In the genomic region with DNA sequence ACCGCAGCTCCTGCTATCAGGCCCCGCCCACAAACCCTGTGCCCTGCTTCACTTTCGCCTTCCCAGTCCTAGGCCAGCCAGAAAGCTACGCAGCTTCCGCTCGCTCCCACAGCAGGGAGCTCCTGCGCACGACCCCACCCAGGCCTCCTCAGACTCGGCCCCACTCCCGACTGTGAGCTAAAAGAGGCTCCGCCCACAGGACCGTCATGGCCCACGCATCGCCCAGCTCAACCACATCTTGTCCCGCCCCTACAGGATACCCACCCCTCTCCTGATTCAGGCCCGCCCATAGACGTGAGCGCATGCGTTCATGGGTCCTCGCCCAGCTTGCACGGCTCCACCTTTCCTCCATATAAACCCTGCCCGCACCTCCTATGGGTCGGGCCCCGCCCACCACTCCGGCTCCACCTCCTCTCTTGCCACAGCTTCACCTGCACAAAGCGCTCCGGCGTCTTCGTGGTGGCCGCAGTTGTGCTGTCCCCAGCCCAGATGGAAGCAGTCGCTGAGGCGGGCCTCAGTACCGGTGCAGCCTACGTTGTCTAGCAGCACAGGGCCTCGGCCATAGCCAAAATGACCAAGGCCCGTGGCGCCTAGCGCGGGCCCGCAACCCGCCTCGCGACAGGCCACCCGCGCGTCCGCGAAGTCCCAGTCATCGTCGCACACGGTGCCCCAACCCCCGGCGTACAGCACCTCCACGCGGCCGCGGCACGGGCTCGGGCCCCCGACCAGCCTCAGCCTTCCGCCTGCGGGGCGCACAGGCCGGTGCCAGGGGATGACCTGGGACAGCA, we compare ENCODE assay signal across 8 mouse cellular contexts. TPM values are rescaled to one million over a fixed set of nuclear protein-coding genes. Genes with fewer than 3 reads are reported as not detected.
A peak's percentile ranks its signal among the peaks of the same experiment; 100 is the strongest.
DNase-seq lines count a peak whose midpoint lies in the region; ATAC-seq and TF ChIP-seq lines count a peak whose summit lies in the region.

No protein-coding gene starts in this region.

- peak; percentile 100 for DNase-seq in 3134 (ENCODE audit: extremely low read depth, insufficient read length, low spot score)
- peak; percentile 98 to 99 for DNase-seq in adrenal gland, postnatal 36 days
- DNase-seq in heart, adult 18-20 months, result peak; percentile 97 to 100
- peak; percentile 99 for DNase-seq in kidney, adult 2 months
- DNase-seq in spleen, adult 2 months (ENCODE audit: low read depth in 1 of 2, low spot score in 2 of 2), result peak; percentile 99 to 100

- TF ChIP-seq CTCF in kidney, adult 2 months (conservative IDR thresholded peaks at IDR 0.05; ENCODE audit: insufficient read depth, insufficient read length, low read depth, low read length), result no peak
- peak; percentile 17; the same call in 1 of the 2 replicates for TF ChIP-seq CTCF in spleen, adult 2 months (IDR thresholded peaks at IDR 0.05; ENCODE audit: extremely low read depth, insufficient read depth, insufficient read length, insufficient replicate concordance)

- peak overlapping the region; percentile 68 for H3K4me3 ChIP-seq in embryonic facial prominence, embryonic 13.5 days
- H3K4me3 ChIP-seq in kidney, adult 2 months (ENCODE audit: insufficient read depth, low read depth, low read length), result peak overlapping the region; percentile 68
- H3K4me3 ChIP-seq in limb, embryonic 12.5 days (replicated peaks), result peak overlapping the region; percentile 58
- peak overlapping the region; percentile 56 for H3K4me3 ChIP-seq in midbrain, embryonic 15.5 days
- peak overlapping the region; percentile 64 for H3K4me3 ChIP-seq in spleen, adult 2 months (ENCODE audit: extremely low read depth, insufficient read depth, insufficient read length)

- H3K27ac ChIP-seq in embryonic facial prominence, embryonic 13.5 days, result peak overlapping the region; percentile 96
- H3K27ac ChIP-seq in kidney, adult 2 months (ENCODE audit: insufficient read depth, low read depth, low read length), result peak overlapping the region; percentile 87
- H3K27ac ChIP-seq in limb, embryonic 12.5 days, result peak overlapping the region; percentile 97
- peak overlapping the region; percentile 97 for H3K27ac ChIP-seq in midbrain, embryonic 15.5 days
- peak overlapping the region; percentile 94 for H3K27ac ChIP-seq in spleen, adult 2 months (ENCODE audit: insufficient read depth, low read length)

- H3K4me2 ChIP-seq in embryonic facial prominence, embryonic 13.5 days, result peak overlapping the region; percentile 91
- peak overlapping the region; percentile 94 for H3K4me2 ChIP-seq in limb, embryonic 12.5 days
- peak overlapping the region; percentile 80 for H3K4me2 ChIP-seq in midbrain, embryonic 15.5 days

- peak; percentile 94 for ATAC-seq in embryonic facial prominence, embryonic 13.5 days (ENCODE audit: insufficient number of reproducible peaks, insufficient read depth, low FRiP score, low TSS enrichment, low read depth)
- peak; percentile 98 for ATAC-seq in limb, embryonic 12.5 days (ENCODE audit: insufficient number of reproducible peaks, insufficient read depth, low FRiP score, low TSS enrichment, low read depth)
- peak; percentile 97 for ATAC-seq in midbrain, embryonic 15.5 days (replicated peaks)

- H3K27me3 ChIP-seq in embryonic facial prominence, embryonic 13.5 days, result peaks cover 13% of the 10 kb centered on the region; the same call in 1 of the 2 replicates
- H3K27me3 ChIP-seq in kidney, adult 2 months (replicated peaks; ENCODE audit: control insufficient read depth, insufficient read depth, low read length), result no peaks in the 10 kb centered on the region
- H3K27me3 ChIP-seq in limb, embryonic 12.5 days, result peaks cover 9% of the 10 kb centered on the region; the same call in 1 of the 2 replicates
- no peaks in the 10 kb centered on the region for H3K27me3 ChIP-seq in midbrain, embryonic 15.5 days (replicated peaks)
- no peaks in the 10 kb centered on the region for H3K27me3 ChIP-seq in spleen, adult 2 months (ENCODE audit: control insufficient read depth, insufficient read depth, low read length)

- H3K36me3 ChIP-seq in embryonic facial prominence, embryonic 13.5 days, result no peaks in the 10 kb centered on the region
- no peaks in the 10 kb centered on the region for H3K36me3 ChIP-seq in kidney, adult 2 months (ENCODE audit: control insufficient read depth, insufficient read depth, low read length)
- no peaks in the 10 kb centered on the region for H3K36me3 ChIP-seq in limb, embryonic 12.5 days
- H3K36me3 ChIP-seq in midbrain, embryonic 15.5 days (replicated peaks), result no peaks in the 10 kb centered on the region
- no peaks in the 10 kb centered on the region for H3K36me3 ChIP-seq in spleen, adult 2 months (ENCODE audit: control insufficient read depth, insufficient read depth, low read length)

- TF ChIP-seq POLR2A in kidney, adult 2 months (IDR thresholded peaks at IDR 0.05; ENCODE audit: low read depth, low read length), result peak; percentile 43
- peak; percentile 83; the same call in 1 of the 2 replicates for TF ChIP-seq POLR2A in spleen, adult 2 months (IDR thresholded peaks at IDR 0.05; ENCODE audit: low read depth, low read length)

- under 1% methylated on average over 64 of the region's 64 CpGs for WGBS in embryonic facial prominence, embryonic 13.5 days
- WGBS in kidney, adult 2 months, result under 1% methylated on average over 64 of the region's 64 CpGs
- under 1% methylated on average over 63 of the region's 64 CpGs for WGBS in limb, embryonic 12.5 days
- WGBS in midbrain, embryonic 15.5 days, result under 1% methylated on average over 60 of the region's 64 CpGs
- under 1% methylated on average over 62 of the region's 64 CpGs for WGBS in spleen, adult 2 months

- peak overlapping the region; percentile 94 for H3K9ac ChIP-seq in embryonic facial prominence, embryonic 13.5 days
- H3K9ac ChIP-seq in limb, embryonic 12.5 days (replicated peaks), result peak overlapping the region; percentile 86
- peak overlapping the region; percentile 82 for H3K9ac ChIP-seq in midbrain, embryonic 15.5 days

- H3K9me3 ChIP-seq in embryonic facial prominence, embryonic 13.5 days, result no peaks in the 10 kb centered on the region
- no peaks in the 10 kb centered on the region for H3K9me3 ChIP-seq in limb, embryonic 12.5 days
- no peaks in the 10 kb centered on the region for H3K9me3 ChIP-seq in midbrain, embryonic 15.5 days

- peaks cover 23% of the 10 kb centered on the region for H3K4me1 ChIP-seq in embryonic facial prominence, embryonic 13.5 days
- peaks cover 13% of the 10 kb centered on the region; the same call in 1 of the 2 replicates for H3K4me1 ChIP-seq in kidney, adult 2 months (ENCODE audit: control insufficient read depth, insufficient read depth, low read length)
- H3K4me1 ChIP-seq in limb, embryonic 12.5 days (replicated peaks), result peaks cover 20% of the 10 kb centered on the region
- H3K4me1 ChIP-seq in midbrain, embryonic 15.5 days, result peaks cover 19% of the 10 kb centered on the region; the same call in 1 of the 2 replicates
- H3K4me1 ChIP-seq in spleen, adult 2 months (ENCODE audit: control insufficient read depth, insufficient read depth, insufficient read length), result peaks cover 11% of the 10 kb centered on the region

RNA-seq across cellular contexts. Expression of gene Ssc4d, which starts 11.6 kb away (rescaled TPM):
- total RNA-seq in adrenal gland, postnatal 36 days (2021), result 1 to 10 TPM; 2.3 to 3.3 TPM
- 3.9 TPM in 2 replicates for polyA plus RNA-seq in embryonic facial prominence, embryonic 13.5 days (2015; fragmentation: Nextera tagmentation; extraction: Ambion mirVana)
- under 1 TPM; 0.21 to 0.40 TPM for total RNA-seq in heart, adult 18-20 months (2021)
- polyA plus RNA-seq in kidney, adult 2 months (2012; rRNA removed), result 4.3 and 5.0 TPM in 2 replicates
- 4.8 and 5.6 TPM in 2 replicates for polyA plus RNA-seq in limb, embryonic 12.5 days (2016; fragmentation: Nextera tagmentation; extraction: Ambion mirVana)
- 1.4 and 2.2 TPM in 2 replicates for polyA plus RNA-seq in midbrain, embryonic 15.5 days (2015; fragmentation: Nextera tagmentation; extraction: Ambion mirVana)
- polyA plus RNA-seq in spleen, adult 2 months (2012; rRNA removed), result 2.0 and 2.4 TPM in 2 replicates

RNA-seq across cellular contexts. Expression of gene Zp3, which starts 17.2 kb away (rescaled TPM):
- not detected for total RNA-seq in adrenal gland, postnatal 36 days (2021)
- not detected in 2 replicates for polyA plus RNA-seq in embryonic facial prominence, embryonic 13.5 days (2015; fragmentation: Nextera tagmentation; extraction: Ambion mirVana)
- total RNA-seq in heart, adult 18-20 months (2021), result not detected
- 0.08 TPM in 1 of 2 replicates, not detected in the other for polyA plus RNA-seq in kidney, adult 2 months (2012; rRNA removed)
- not detected in 2 replicates for polyA plus RNA-seq in limb, embryonic 12.5 days (2016; fragmentation: Nextera tagmentation; extraction: Ambion mirVana)
- 0.17 and 0.21 TPM in 2 replicates for polyA plus RNA-seq in midbrain, embryonic 15.5 days (2015; fragmentation: Nextera tagmentation; extraction: Ambion mirVana)
- not detected in 2 replicates for polyA plus RNA-seq in spleen, adult 2 months (2012; rRNA removed)

RNA-seq across cellular contexts. Expression of gene Ywhag, which starts 28.3 kb away (rescaled TPM):
- total RNA-seq in adrenal gland, postnatal 36 days (2021), result 100 to 1,000 TPM; 499 to 690 TPM
- 164 and 178 TPM in 2 replicates for polyA plus RNA-seq in embryonic facial prominence, embryonic 13.5 days (2015; fragmentation: Nextera tagmentation; extraction: Ambion mirVana)
- 100 to 1,000 TPM; 285 to 287 TPM for total RNA-seq in heart, adult 18-20 months (2021)
- polyA plus RNA-seq in kidney, adult 2 months (2012; rRNA removed), result 47.9 and 57.1 TPM in 2 replicates
- 180 and 182 TPM in 2 replicates for polyA plus RNA-seq in limb, embryonic 12.5 days (2016; fragmentation: Nextera tagmentation; extraction: Ambion mirVana)
- 845 and 866 TPM in 2 replicates for polyA plus RNA-seq in midbrain, embryonic 15.5 days (2015; fragmentation: Nextera tagmentation; extraction: Ambion mirVana)
- 40.9 and 50.0 TPM in 2 replicates for polyA plus RNA-seq in spleen, adult 2 months (2012; rRNA removed)

RNA-seq across cellular contexts. Expression of gene Dtx2, which starts 31.9 kb away (rescaled TPM):
- 10 to 100 TPM; 13.3 to 17.1 TPM for total RNA-seq in adrenal gland, postnatal 36 days (2021)
- 31.0 and 34.8 TPM in 2 replicates for polyA plus RNA-seq in embryonic facial prominence, embryonic 13.5 days (2015; fragmentation: Nextera tagmentation; extraction: Ambion mirVana)
- total RNA-seq in heart, adult 18-20 months (2021), result 1 to 10 TPM; 6.5 to 8.1 TPM
- 16.3 and 16.7 TPM in 2 replicates for polyA plus RNA-seq in kidney, adult 2 months (2012; rRNA removed)
- 39.2 and 40.4 TPM in 2 replicates for polyA plus RNA-seq in limb, embryonic 12.5 days (2016; fragmentation: Nextera tagmentation; extraction: Ambion mirVana)
- 26.8 and 27.5 TPM in 2 replicates for polyA plus RNA-seq in midbrain, embryonic 15.5 days (2015; fragmentation: Nextera tagmentation; extraction: Ambion mirVana)
- polyA plus RNA-seq in spleen, adult 2 months (2012; rRNA removed), result 25.6 and 32.8 TPM in 2 replicates

Comparison
In these comparisons a context has a peak if more than half of its experiments do, and no peak if none do; other contexts are left out.
1. Peak in every context shown above with its lines: DNase-seq, ATAC-seq, H3K4me3 ChIP-seq and H3K27ac ChIP-seq.